Mouse (Mus musculus) liver, postnatal 0 days (tissue): ENCODE data around the gene Lcat. TPM values are rescaled to one million over a fixed set of nuclear protein-coding genes. Genes with fewer than 3 reads are reported as not detected.

Experiments
- ATAC-seq: fragments of 200-750 bp; cut with Nextera tagmentation; 2 replicates; pipeline ENCODE4 v1.8.0; 2017; ENCODE audit warnings: mild to moderate bottlenecking, moderate library complexity
- DNase-seq: peaks from one replicate; pipeline ENCODE4 v3.0.0-alpha.2; 2016
- H3K27ac ChIP-seq: fragments of 300-500 bp; sonication (generic); 2 replicates; pipeline ENCODE4 v1.5.1; 2014; ENCODE audit warnings: antibody characterized with exemption, moderate library complexity, mild to moderate bottlenecking, low read depth
- H3K27me3 ChIP-seq: fragments of 300-500 bp; sonication (generic); 2 replicates; pipeline ENCODE4 v1.6.1; 2014; ENCODE audit warnings: low read length, control low read depth, mixed read lengths; ENCODE audit not compliant: insufficient read depth
- H3K36me3 ChIP-seq: fragments of 300-500 bp; sonication (generic); replicated peaks from 2 replicates; pipeline ENCODE4 v1.6.1; 2014; ENCODE audit warnings: mild to moderate bottlenecking, control low read depth, low read length, moderate library complexity, mixed read lengths; ENCODE audit not compliant: insufficient read depth
- H3K4me1 ChIP-seq: fragments of 300-500 bp; sonication (generic); 2 replicates; pipeline ENCODE4 v1.6.1; 2014; ENCODE audit warnings: antibody characterized with exemption, mild to moderate bottlenecking, control low read depth; ENCODE audit not compliant: insufficient read depth
- H3K4me2 ChIP-seq: fragments of 300-500 bp; sonication (generic); 2 replicates; pipeline ENCODE4 v1.6.1; 2014; ENCODE audit warnings: low read depth, mild to moderate bottlenecking, low read length, moderate library complexity, mixed read lengths
- H3K4me3 ChIP-seq: fragments of 300-500 bp; sonication (generic); 2 replicates; pipeline ENCODE4 v1.5.1; 2014; ENCODE audit warnings: low read depth, low read length
- H3K9ac ChIP-seq: fragments of 300-500 bp; sonication (generic); replicated peaks from 2 replicates; pipeline ENCODE4 v1.6.1; 2014; ENCODE audit warnings: mild to moderate bottlenecking, moderate library complexity
- H3K9me3 ChIP-seq: fragments of 300-500 bp; sonication (generic); 2 replicates; pipeline ENCODE4 v1.6.1; 2016; ENCODE audit warnings: mild to moderate bottlenecking, control low read depth, low read length, mixed read lengths
- CTCF ChIP-seq: sonication (generic); IDR thresholded peaks from 2 replicates; pipeline ENCODE4 v1.5.1; 2016; ENCODE audit warnings: antibody characterized with exemption, low read depth
- EP300 ChIP-seq: IDR thresholded peaks from 2 replicates; pipeline ENCODE4 v1.6.1; 2016; ENCODE audit warnings: antibody characterized with exemption, low read depth, mild to moderate bottlenecking
- WGBS: fragments of 180-500 bp; shearing (Covaris S2); extraction: QIAGEN DNeasy Blood & Tissue Kit; methylation state at CpG from one replicate; pipeline ENCODE4 v1.1.7; 2014; ENCODE audit not compliant: insufficient replicate concordance; 5-methylcytosine and 5-hydroxymethylcytosine counted together
- polyA plus RNA-seq: library from polyadenylated mRNA; unstranded; fragments of >200 nt; fragmentation: Nextera tagmentation; extraction: Ambion mirVana; gene quantifications from 2 replicates; pipeline ENCODE4 v1.2.1, GENCODE M21; 2015

The Lcat gene
- polyA plus RNA-seq, 1 experiment from 2014 or later: 322 TPM

DNA sequence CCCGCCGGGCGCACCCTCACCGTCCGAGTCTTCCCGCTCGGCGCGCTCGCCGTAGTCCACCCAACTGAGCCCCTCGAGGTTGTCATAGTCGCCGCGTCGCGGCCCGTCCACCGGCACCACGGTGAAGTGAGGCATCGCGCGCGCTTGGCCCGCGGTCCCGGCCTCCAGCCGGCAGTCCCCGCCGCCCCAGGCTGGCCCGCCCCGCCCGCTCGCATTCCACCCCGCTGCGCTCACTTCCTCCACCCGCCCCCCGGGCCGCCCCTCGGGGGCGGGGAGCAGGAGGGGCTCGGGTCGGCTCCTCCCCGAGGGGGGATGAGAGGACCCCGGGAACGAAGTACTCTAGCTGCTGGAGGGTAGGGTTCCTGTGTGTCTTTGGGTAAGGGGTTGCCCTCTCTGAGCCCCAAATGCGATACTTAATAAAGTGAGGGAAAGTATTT, 22.7 kb upstream of the Lcat start, which contains the start of gene Slc12a4:
Gene Slc12a4 (minus strand): TSS at position 193 of the 437 bp plus-strand sequence.
- TF ChIP-seq CTCF: no peak
- TF ChIP-seq EP300: no peak
- Histone ChIP-seq H3K9me3 (no peaks in the 10 kb centered on the region), H3K4me1 (peaks cover 33% of the 10 kb centered on the region), H3K27me3 (0 out of 2 replicates have a peak, but pooled peaks cover 3% of the 10 kb centered on the region), H3K9ac (peak within 1 kb of the TSS; percentile 86), H3K27ac (peak within 1 kb of the TSS; percentile 80), H3K36me3 (no peaks in the 10 kb centered on the region), H3K4me2 (peak within 1 kb of the TSS; percentile 100), H3K4me3 (peak within 1 kb of the TSS; percentile 78)
- ATAC-seq (peak; percentile 81), DNase-seq (peak; percentile 85)
- WGBS: 3% methylated on average over 45 of the region's 47 CpGs

DNA sequence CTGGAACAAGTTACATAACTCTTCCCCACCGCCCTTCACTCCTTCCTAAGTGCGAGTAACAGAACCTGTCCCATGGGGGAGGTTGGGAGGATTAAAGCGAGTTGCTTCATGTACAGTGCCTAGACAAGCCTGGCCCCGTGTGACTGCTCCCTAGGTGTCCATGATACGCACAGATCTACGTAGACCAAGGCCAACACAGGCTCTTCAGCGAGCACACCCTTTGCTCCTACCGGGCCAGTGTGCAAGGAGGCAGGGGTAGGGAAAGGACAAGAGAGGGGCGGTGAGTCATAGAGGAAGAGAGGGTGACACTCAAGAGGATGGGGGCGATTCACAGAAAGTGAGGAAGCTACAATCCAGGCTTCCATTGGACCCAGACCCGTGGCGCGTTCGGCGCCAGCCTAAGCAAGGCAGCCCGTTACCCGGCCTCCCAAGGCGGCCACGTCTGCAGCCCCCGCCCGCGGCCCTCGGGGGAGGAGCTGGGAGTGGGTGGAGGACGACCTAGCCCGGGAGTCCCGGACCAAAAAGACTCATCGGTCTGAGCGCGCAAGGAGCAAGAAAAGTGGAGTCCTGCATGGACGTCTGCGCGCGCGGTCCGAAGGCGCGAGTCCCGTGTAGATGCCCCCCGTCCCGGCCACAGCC, 22.2 kb upstream of the Lcat start:
- DNase-seq (peak; percentile 55), ATAC-seq (peak; percentile 48)
- TF ChIP-seq CTCF: no peak
- TF ChIP-seq EP300: no peak
- H3K27me3 ChIP-seq: 0 out of 2 replicates have a peak, but pooled peaks cover 3% of the 10 kb centered on the region
- H3K4me2 ChIP-seq: peak overlapping the region; percentile 100
- H3K36me3 ChIP-seq: no peaks in the 10 kb centered on the region
- H3K9me3 ChIP-seq: no peaks in the 10 kb centered on the region
- peaks cover 33% of the 10 kb centered on the region for H3K4me1 ChIP-seq
- H3K9ac ChIP-seq: peak overlapping the region; percentile 86
- 2% methylated on average over 31 of the region's 40 CpGs for WGBS
- H3K27ac ChIP-seq: peak overlapping the region; percentile 80
- peak overlapping the region; percentile 78 for H3K4me3 ChIP-seq

DNA sequence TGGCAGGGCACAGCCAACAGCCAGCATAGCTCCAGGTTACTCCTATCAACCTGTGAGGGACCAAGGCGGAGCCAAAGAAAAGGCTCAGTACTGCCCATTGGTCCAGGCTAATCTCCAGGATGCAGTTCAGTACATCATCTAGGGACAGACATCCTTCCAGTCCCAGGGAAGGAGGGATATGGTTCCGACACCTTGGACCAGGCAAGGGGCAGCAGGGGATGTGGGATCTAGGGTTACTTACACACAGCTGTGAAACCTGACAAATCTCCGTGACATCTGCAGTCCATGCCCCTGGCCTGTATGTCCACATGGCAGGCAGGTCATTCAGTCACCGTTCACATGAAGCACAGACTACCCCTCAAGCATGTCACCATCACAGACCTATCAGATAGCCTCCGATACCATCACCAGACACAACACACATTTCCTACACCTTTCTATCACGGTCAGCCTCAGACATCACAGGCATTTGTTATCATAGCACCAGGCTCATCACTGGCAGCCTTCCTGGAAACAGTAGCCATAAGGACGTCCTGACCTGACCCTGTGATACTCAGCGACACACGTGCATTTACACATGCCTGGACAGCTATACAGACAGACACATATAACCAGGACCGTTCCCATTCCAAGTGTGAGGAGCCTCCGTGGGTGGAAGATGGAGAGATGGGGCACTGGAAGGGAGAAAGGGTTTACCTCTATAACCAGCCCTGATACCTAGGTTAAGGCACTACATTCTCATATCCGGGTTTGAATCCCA, 21.5 kb upstream of the Lcat start:
- no peak for DNase-seq
- no peak for ATAC-seq
- no peaks in the 10 kb centered on the region for H3K9me3 ChIP-seq
- H3K27ac ChIP-seq: no peak overlapping the region
- H3K4me1 ChIP-seq: peaks cover 33% of the 10 kb centered on the region
- no peak for TF ChIP-seq EP300
- no peak for TF ChIP-seq CTCF
- H3K9ac ChIP-seq: peak overlapping the region; percentile 86; the same call in 1 of the 2 replicates
- 59% methylated on average over 12 of the region's 12 CpGs for WGBS
- H3K4me3 ChIP-seq: peak overlapping the region; percentile 78
- H3K36me3 ChIP-seq: no peaks in the 10 kb centered on the region
- 0 out of 2 replicates have a peak, but pooled peaks cover 3% of the 10 kb centered on the region for H3K27me3 ChIP-seq
- peak overlapping the region; percentile 100 for H3K4me2 ChIP-seq

DNA sequence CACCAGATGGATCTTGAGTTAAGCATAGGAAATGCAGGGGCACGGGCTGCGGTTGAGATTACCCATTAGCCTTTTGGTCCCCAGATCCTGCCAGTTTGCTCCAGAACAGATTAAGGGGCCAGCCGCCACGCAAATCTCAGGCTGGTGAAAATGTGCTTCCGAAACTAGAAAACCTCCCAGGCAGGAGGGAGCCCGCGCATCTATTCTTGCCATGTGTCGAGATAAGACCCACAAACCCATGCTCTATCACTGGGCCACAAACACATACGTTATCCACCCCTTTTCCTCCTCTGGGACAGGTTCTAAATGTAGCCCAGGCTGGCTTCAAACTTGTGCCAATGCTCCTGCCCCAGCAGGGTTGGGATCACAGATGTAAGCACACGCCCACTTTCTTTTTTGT, 18.4 kb upstream of the Lcat start:
- Histone ChIP-seq H3K27me3 (no peaks in the 10 kb centered on the region), H3K4me1 (peaks cover 27% of the 10 kb centered on the region), H3K36me3 (no peaks in the 10 kb centered on the region; the same call in 1 of the 2 replicates), H3K9ac (no peak overlapping the region), H3K4me3 (no peak overlapping the region), H3K27ac (no peak overlapping the region), H3K9me3 (no peaks in the 10 kb centered on the region), H3K4me2 (peak overlapping the region; percentile 54)
- ATAC-seq (no peak), DNase-seq (no peak)
- WGBS: 60% methylated on average over 10 of the region's 10 CpGs
- TF ChIP-seq EP300 (peak; percentile 63; the same call in 1 of the 2 replicates), CTCF (no peak)

DNA sequence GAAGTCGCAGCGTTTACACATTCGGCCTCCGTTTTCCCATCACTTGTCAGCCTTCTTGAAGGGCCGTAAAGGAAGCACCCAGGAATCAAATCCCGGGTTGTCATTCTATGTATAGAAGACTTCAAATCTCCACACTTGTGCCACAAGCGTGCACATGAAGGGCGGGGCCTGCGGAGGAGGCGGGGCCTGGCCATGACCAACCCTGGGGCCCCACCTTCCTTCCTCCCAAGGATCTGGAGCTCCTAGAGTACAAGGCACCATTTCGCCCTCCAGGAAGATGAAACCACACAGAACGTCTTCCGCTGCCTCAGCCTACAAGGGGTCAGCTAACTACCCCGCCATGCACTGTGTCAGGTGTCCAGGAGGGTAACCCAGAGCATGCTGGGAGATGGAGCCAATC, 17.9 kb upstream of the Lcat start:
- no peaks in the 10 kb centered on the region for H3K27me3 ChIP-seq
- no peaks in the 10 kb centered on the region for H3K9me3 ChIP-seq
- peaks cover 23% of the 10 kb centered on the region for H3K4me1 ChIP-seq
- no peak overlapping the region for H3K27ac ChIP-seq
- TF ChIP-seq EP300 (no peak), CTCF (no peak)
- H3K36me3 ChIP-seq: no peaks in the 10 kb centered on the region; the same call in 1 of the 2 replicates
- no peak for ATAC-seq
- H3K9ac ChIP-seq: no peak overlapping the region
- DNase-seq: peak; percentile 55
- 60% methylated on average over 14 of the region's 14 CpGs for WGBS
- H3K4me3 ChIP-seq: no peak overlapping the region
- H3K4me2 ChIP-seq: peak overlapping the region; percentile 54

DNA sequence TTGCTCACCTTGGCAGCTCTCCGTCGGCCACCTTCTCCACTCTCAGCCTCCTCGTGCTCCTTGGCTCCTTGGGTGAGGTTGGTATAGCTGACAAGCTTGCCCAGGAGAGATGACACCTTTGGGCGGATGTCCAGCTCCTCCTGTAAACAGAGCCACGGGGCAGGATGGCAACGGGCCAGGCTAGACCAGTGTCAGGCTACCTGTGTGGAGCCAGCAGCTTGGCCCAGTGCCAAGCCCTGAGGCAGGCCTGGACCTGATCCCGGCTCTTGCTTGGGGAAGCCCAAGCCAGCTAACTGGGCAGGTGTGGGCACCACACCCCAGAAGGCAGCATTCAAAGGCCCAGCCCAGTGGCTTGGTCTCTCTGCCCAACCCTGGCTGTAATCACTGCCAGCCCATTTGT, 16.2 kb upstream of the Lcat start:
- ATAC-seq (peak; percentile 85), DNase-seq (peak; percentile 89)
- TF ChIP-seq CTCF (no peak), EP300 (no peak)
- WGBS: 71% methylated on average over 7 of the region's 7 CpGs
- H3K4me3 ChIP-seq: no peak overlapping the region
- H3K9ac ChIP-seq: no peak overlapping the region
- H3K4me2 ChIP-seq: no peak overlapping the region
- no peaks in the 10 kb centered on the region for H3K27me3 ChIP-seq
- H3K4me1 ChIP-seq: peaks cover 11% of the 10 kb centered on the region
- H3K36me3 ChIP-seq: no peaks in the 10 kb centered on the region; the same call in 1 of the 2 replicates
- no peaks in the 10 kb centered on the region for H3K9me3 ChIP-seq
- H3K27ac ChIP-seq: no peak overlapping the region
